Mouse (Mus musculus): ENCODE data around the gene Vti1a.

Vti1a gene

GRCm38 (mm10) chr19:55592876-55593691, 277.0 kb downstream of the Vti1a start:
- no peak for DNase-seq

GRCm38 (mm10) chr19:55593729-55594444, 277.8 kb downstream of the Vti1a start:
- no peak for DNase-seq

GRCm38 (mm10) chr19:55594451-55594850, 278.4 kb downstream of the Vti1a start:
- DNase-seq, result no peak

- no peak for DNase-seq
Observed at GRCm38 (mm10) chr19:55595945-55596649, 280.0 kb downstream of the Vti1a start.

GRCm38 (mm10) chr19:55596804-55597203, 280.7 kb downstream of the Vti1a start:
- DNase-seq, result no peak

GRCm38 (mm10) chr19:55597296-55597695, 281.2 kb downstream of the Vti1a start:
- DNase-seq, result no peak

- no peak for DNase-seq
Observed at GRCm38 (mm10) chr19:55597951-55598350, 281.9 kb downstream of the Vti1a start.

- DNase-seq, result no peak
Observed at GRCm38 (mm10) chr19:55599124-55599523, 283.0 kb downstream of the Vti1a start.

GRCm38 (mm10) chr19:55607725-55608124, 291.6 kb downstream of the Vti1a start:
- no peak for DNase-seq

GRCm38 (mm10) chr19:55608858-55609375, 292.8 kb downstream of the Vti1a start:
- DNase-seq, result no peak

- no peak for DNase-seq
Observed at GRCm38 (mm10) chr19:55609806-55610205, 293.7 kb downstream of the Vti1a start.

- no peak for DNase-seq
Observed at GRCm38 (mm10) chr19:55615743-55616142, 299.6 kb downstream of the Vti1a start.

- no peak for DNase-seq
Observed at GRCm38 (mm10) chr19:55616276-55616675, 300.2 kb downstream of the Vti1a start.

GRCm38 (mm10) chr19:55616937-55617336, 300.8 kb downstream of the Vti1a start:
- no peak for DNase-seq

- no peak for DNase-seq
Observed at GRCm38 (mm10) chr19:55618546-55618945, 302.5 kb downstream of the Vti1a start.

- no peak for DNase-seq
Observed at GRCm38 (mm10) chr19:55620411-55621008, 304.4 kb downstream of the Vti1a start.

GRCm38 (mm10) chr19:55621011-55621625, 305.0 kb downstream of the Vti1a start:
- DNase-seq, result no peak

- DNase-seq, result no peak
Observed at GRCm38 (mm10) chr19:55622821-55623220, 306.7 kb downstream of the Vti1a start.

- no peak for DNase-seq
Observed at GRCm38 (mm10) chr19:55623605-55624004, 307.5 kb downstream of the Vti1a start.

- DNase-seq, result no peak
Observed at GRCm38 (mm10) chr19:55626483-55626882, 310.4 kb downstream of the Vti1a start.

GRCm38 (mm10) chr19:55626952-55627351, 310.9 kb downstream of the Vti1a start:
- no peak for DNase-seq

- DNase-seq, result no peak
Observed at GRCm38 (mm10) chr19:55635488-55635887, 319.4 kb downstream of the Vti1a start.
